Mouse (Mus musculus): ENCODE results near the gene Hao1.

- TF ChIP-seq MXI1 (IDR thresholded peaks at IDR 0.05; ENCODE audit: low read depth, low read length): no peak
- no peak for TF ChIP-seq MYC (IDR thresholded peaks at IDR 0.05; ENCODE audit: low read depth, low read length)
- no peak for TF ChIP-seq ELF1 (IDR thresholded peaks at IDR 0.05; ENCODE audit: low read depth, low read length)
- TF ChIP-seq GATA1 (IDR thresholded peaks at IDR 0.05; ENCODE audit: low read depth, low read length): no peak
- TF ChIP-seq CTCF (IDR thresholded peaks at IDR 0.05 in 2 of 3, conservative IDR thresholded peaks at IDR 0.05 in 1 of 3; ENCODE audit: control insufficient read depth in 1 of 3, insufficient read depth in 1 of 3, low read depth in 2 of 3, low read length in 3 of 3, poor library complexity in 1 of 3, severe bottlenecking in 1 of 3): no peak
- no peak for TF ChIP-seq EP300 (IDR thresholded peaks at IDR 0.05; ENCODE audit: low read depth in 1 of 2, low read length in 2 of 2)
- no peak for TF ChIP-seq JUND (IDR thresholded peaks at IDR 0.05; ENCODE audit: low read depth, low read length)
Measured at GRCm38 (mm10) chr2:134488671-134489070, 65.5 kb downstream of the Hao1 start.
